Mouse (Mus musculus): ENCODE measurements around the gene Gm20388.

- no peak for TF ChIP-seq MAFK (IDR thresholded peaks at IDR 0.05; ENCODE audit: insufficient read depth, low read depth, low read length)
- no peak for TF ChIP-seq ZC3H11A (IDR thresholded peaks at IDR 0.05; ENCODE audit: borderline replicate concordance, low read depth, low read length)
- TF ChIP-seq ZNF384 (IDR thresholded peaks at IDR 0.05; ENCODE audit: low read depth, low read length): no peak
- no peak for TF ChIP-seq CHD2 (IDR thresholded peaks at IDR 0.05; ENCODE audit: low read depth, low read length)
- TF ChIP-seq HCFC1 (IDR thresholded peaks at IDR 0.05; ENCODE audit: borderline replicate concordance, insufficient read depth, low read length): no peak
Observed at GRCm38 (mm10) chr8:122419881-122420555, 2509.4 kb downstream of the Gm20388 start.
